Mouse (Mus musculus): ENCODE results near the gene Aatk. TPM values are rescaled to one million over a fixed set of nuclear protein-coding genes. Genes with fewer than 3 reads are reported as not detected.

Gene Aatk
- polyA plus RNA-seq, 1 experiment from 2014 or later, result 0.21 TPM

DNA sequence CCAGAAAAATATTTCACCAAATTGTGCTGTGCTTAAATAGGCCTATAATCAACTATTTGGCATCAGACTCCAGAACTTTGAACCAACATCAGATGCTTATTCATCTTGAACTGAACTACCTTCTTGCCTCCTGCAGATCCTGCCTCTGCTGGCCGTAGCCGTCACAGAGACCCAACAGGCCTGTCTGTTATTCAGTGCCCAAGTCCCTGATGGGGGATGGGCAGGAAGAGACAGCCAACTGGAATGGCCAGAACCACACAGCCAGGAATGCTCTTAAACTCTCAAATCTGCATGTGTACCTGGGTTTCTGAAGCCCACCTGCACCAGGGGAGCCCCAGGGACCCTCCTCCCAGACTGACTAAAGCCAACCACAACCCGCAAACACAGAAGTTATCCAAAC lies 20.0 kb downstream of the Aatk start:
- no peak for DNase-seq (ENCODE audit: low spot score)

DNA sequence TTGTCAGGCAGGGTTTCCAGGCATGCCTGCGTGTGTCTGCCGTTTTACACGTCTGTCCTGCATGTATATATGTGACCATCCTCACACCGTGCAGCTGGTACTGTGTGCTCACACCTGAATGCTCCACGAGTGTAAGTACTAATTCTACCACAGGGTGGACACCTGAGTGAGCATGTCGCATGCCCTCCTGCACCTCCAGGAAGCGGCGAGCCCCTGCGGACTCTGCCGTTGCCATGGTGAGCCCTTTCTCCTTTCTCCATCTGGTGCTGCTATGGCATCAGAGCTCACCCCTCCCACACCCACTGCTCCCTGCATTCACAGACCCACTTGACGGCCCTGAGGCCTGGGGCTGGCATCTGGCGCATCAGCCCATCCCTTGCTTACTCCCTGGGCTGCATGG lies 24.1 kb downstream of the Aatk start:
- no peak for DNase-seq (ENCODE audit: low spot score)

DNA sequence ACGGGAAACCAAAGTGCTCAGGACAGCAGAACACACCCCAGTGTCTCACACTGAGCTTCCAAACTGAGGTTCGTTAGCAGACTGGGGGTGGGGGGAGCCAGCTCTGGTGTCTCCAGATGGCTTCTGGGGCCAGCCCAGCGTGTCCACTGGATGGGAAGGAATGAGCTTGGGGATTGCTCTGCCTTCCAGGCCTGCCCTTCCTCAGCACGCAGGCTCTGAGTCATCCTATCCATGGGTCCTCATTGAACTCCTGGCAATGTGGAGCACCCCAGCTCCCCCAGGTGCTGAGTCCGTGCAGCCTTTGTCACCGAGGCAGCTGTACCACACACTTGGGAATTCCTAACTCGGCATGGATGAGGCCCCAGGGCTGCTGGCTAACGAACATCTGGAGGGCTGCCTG lies 24.8 kb downstream of the Aatk start:
- DNase-seq (ENCODE audit: low spot score), result no peak

DNA sequence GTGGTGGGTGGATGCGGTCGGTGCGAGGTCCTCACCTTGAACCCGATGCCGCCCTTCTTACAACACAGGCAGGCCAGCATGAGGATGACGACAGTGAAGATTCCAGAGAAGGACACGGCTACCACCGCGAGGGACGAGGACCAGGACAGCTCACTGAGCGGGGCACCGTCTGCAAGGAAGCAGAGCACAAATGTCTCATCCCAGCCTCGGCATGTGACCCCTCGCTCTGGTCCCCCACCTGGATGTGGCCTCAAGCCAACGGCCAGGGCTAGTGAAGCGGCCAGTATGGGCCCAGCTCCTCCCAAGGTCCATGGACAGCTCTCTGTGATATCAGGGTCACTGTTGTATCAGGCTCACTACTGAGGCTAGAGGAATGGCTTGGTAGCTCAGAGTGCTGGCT lies 25.6 kb downstream of the Aatk start:
- DNase-seq (ENCODE audit: low spot score), result no peak

DNA sequence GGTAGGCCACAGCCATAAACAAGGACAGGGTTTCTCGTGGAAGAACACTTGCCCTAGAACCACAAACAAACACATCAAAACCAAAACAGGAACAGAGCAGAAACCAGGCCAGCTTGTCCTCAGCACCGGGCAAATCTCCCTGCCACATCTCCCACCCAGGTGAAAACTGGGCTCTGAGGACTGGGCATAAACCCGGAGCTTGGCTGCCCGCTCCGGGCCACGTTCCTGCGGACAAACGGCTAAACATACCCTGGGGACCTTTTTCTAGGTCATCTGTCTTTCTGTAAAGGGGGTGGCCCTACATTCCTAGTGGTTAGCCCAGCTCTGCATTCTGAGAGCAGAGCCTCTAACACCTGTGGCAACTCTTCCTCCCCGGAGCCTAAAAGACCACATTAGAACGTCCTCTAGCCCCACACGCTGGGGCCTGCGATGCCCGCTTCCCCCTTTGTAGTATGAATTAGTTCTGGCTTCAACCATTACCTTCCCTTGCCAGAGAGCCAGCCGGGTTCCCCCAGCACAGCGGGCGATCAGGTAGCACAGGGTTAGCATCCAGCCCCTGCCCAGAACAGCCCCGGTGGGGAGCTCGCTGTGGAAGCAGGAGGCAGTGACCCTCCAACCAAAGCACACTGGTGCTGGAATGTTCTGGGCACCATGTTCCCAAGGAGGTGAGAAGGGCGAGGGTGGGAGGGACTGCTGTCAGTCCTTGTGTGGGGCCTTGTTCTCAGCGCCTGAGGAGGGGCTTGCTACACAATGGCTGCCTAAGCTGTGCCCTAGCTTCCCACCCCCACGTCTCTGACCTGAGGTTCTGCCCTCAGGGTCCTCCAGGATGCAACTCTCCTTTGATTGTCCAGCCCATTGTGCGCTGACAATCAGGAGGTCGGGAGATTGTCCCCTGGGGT lies 27.2 kb downstream of the Aatk start:
- DNase-seq (ENCODE audit: low spot score), result peak; percentile 25

DNA sequence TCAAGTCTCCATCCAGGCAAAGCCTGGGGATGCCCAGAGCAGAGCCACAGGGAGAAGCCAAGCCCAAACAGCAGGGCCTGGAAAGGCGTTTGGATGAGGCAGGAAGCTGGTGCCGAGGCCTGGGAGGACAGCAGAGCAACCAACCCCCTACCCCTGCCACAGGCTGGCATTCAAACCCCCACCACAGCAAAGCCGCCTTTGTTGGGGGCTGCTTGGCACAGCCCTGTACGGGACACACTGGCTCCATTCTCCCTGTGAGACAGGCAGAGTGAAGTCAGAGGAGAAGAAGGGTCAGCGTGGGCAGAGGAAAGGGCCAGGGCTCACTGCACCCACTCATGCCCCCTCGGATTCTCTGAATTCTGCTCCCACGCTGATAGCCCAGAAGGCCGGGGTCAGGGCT lies 30.0 kb downstream of the Aatk start:
- DNase-seq (ENCODE audit: low spot score), result no peak

DNA sequence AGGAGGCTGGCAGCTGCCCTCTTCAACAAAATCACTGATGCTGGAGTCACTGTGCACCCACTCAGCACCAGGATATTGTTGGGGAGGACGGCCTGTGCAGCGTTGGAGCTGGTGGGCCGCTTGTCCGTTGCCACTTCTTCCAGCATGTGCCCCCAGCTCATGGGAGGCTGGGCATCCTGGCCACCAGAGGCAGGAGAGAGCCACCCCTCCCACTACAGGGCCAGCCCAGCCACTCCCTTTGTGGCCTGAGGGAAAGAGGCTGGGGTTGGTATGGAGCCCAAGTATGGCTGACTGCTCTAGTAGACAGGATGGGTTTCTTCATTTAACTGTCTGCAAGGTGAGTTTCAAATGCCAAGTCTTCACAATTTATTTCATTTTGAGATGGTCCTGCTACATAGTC lies 32.2 kb downstream of the Aatk start:
- no peak for DNase-seq (ENCODE audit: low spot score)

DNA sequence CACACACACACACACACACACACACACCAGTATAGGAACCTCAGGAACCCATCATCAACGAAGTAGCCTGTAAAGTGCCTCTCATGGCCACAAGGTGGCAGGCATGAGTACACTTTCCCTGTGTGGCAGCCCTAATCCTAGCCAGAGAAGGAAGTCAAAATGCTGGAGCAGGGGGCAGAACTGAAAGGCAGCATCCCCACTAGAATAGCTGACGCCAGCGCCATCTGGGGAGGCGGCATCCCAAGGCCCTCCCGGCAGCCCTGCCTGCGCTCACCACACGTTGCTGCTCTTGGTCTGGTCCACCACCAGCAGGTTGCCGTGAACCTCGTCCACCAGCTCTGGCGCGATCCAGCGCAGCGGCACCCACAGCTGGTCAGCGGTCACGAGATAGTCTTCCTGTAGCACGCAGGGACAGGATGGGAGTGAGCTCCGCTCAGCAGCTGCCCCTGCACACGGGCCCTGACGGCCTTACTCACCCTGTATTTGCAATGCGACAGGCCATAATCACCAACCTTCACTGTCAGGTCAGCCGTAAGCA lies 33.7 kb downstream of the Aatk start:
- peak; percentile 84 for DNase-seq (ENCODE audit: low spot score)

DNA sequence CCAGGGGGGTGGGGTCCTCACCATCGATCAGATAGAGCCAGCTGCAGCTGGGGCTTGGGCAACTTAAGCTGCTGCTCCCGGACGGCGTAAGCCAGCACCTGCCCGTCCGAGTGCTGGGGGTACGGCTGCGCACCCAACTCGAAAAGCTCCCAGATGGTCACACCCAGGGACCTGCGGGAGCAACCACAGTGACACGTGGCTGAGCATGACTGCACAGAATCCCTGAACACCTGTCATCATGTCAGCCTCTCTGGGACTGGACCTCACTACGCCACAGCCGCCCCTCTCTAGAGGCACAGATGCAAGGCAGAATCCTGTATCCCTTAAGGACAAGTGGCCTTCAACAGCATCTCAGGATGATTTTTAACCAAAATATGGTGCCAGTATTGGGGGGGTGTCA lies 34.3 kb downstream of the Aatk start:
- DNase-seq (ENCODE audit: low spot score), result no peak

DNA sequence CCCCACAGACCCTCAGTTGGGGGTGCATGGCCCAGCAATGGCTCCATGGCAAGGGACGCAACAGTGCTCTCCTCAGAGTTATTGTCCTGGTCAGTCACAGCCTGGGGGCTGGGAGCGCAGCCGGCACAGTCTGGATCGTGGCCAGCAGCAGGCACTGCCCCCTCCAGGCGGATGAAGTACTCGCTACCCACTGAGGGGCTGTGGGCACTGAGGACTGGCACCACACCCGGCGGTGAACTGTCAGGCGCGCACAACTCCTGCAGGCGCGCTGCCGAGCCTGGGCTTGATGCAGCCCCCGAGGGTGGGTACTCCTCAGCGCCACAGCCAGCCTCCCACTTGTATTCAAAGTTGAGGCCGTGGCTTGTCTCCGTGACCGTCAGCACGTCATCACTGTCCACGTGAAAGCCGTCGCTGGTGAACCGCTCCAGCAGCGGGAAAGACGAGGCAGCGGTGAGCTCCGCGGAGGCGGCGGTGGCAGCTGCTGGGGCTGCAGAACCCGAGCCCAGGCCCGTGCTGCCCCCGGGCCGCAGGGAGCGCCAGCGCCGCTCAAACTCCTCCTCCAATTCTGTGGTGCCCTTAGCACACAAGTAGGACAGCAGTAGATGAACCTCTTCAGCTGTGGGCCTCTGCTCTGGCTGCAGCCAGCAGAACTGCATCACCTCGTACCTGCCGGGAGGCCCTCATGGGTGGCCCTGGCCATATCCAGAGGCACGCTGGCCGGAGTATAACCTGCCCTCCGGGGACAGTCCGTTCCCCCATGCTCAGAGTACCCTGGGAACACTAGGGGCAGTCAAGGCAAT lies 35.0 kb downstream of the Aatk start:
- DNase-seq (ENCODE audit: low spot score), result no peak

DNA sequence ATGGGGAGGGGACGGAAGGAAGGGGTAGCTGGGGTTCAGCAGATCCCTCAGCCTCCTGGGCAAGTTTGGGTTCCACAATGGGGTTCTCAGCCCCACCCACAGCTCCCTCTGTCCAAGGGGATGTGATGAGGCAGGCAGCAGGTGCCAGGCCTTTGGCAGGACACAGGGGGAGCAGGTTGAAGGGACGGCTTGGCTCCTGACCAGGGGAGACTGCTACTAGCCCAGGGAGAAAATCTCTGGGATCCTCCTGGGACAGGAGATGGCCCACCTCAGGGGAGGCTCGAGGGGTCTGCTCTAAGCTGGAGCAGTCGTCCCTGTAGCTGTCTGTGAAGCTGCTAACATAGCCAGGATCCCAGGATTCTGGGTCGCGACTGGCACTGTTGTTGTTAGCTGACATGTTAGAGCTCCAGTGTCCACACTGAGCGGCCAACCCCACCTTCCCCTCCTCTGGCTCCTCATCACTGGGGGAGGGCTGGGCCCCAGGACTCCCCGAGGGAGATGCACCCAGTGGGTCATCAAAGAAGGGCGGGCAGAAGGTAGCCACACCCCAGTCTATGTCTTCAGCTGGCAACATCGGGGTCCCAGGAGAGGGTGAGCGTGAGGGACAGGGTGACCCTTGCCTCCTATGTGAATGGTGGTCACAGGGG lies 35.7 kb downstream of the Aatk start:
- no peak for DNase-seq (ENCODE audit: low spot score)

DNA sequence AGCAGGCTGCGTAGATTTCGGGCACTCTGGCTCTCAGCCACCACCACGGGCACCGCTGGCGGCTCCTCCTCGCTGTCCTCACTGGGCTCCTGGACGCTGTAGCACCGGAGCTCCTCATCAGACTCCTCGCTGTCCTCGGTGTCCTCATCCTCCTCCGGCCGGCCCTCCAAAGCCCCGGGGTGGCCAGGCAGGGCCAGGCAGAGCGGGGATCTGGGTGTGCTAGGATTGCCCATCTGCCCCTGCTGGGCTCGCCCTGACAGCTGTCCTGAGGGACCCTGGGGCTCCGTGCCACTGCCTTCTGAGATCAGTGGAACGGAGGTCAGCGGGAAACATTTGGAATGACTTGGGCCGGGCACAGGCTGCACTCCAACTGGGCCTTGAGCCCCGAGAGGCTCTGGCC lies 37.0 kb downstream of the Aatk start:
- no peak for DNase-seq (ENCODE audit: low spot score)

DNA sequence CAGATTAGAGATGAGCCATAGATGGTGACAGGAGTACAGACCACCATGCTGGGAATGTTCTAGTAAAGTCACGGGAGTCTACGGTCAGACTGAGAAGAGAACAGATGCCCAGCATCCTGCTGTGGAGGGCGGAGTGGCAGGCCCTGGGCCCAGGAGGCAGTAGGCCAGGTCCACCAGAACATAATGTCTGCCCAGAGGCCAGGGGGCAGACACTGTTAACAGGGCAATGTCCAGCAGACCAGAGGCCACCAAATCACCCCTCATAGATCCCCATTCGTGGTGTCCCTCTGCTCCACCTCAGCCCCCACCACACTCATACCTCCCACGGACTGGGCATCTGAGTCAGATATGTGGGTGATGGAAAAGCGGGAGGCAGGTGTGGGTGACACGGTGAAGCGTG lies 38.0 kb downstream of the Aatk start:
- no peak for DNase-seq (ENCODE audit: low spot score)

DNA sequence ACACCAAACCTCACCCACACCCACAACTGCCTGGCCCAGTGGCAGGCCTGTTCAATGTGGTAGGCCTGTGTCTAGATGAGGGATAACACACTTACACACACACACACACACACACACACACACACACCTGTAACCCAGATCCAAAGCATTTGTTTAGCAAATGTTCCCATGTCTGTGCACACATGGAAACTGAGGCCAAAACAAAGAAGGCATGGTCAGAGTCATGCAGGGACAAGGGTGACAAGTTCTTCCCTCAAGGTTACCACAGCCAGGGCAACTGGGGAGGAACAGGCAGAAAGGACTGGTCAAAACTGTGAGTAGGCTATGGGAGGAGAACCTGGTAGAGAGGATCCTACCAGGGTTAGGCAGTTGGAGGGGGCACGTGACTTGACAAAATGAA lies 38.5 kb downstream of the Aatk start:
- DNase-seq (ENCODE audit: low spot score), result no peak

DNA sequence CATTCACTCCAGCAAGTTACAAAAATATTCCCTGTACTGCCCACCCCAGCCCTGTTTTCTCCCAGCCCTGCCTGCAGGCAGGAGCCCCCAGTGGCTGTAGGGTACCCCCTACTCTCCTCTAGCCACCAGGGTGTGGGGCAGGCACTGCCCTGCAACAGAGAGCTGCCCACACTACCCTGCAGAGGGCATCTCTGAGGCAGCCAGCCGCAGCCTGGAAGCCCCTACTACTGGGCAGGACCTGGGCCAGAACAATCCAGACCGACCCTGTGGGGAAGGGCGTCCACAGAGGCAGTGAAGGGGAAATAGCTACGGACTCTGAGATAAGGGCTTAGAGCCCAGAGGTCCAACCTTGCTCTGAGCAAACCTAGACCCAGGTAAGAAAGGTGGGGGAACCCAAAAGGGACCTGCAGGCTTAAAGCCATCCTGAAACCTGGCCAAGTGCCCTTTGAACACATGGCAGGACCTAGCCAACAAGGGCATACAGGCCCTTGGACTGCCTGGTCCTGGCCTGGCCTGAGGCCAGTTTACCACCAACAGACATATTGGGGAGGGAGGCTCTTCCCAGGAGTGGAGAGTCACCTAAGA lies 39.4 kb downstream of the Aatk start:
- no peak for DNase-seq (ENCODE audit: low spot score)

DNA sequence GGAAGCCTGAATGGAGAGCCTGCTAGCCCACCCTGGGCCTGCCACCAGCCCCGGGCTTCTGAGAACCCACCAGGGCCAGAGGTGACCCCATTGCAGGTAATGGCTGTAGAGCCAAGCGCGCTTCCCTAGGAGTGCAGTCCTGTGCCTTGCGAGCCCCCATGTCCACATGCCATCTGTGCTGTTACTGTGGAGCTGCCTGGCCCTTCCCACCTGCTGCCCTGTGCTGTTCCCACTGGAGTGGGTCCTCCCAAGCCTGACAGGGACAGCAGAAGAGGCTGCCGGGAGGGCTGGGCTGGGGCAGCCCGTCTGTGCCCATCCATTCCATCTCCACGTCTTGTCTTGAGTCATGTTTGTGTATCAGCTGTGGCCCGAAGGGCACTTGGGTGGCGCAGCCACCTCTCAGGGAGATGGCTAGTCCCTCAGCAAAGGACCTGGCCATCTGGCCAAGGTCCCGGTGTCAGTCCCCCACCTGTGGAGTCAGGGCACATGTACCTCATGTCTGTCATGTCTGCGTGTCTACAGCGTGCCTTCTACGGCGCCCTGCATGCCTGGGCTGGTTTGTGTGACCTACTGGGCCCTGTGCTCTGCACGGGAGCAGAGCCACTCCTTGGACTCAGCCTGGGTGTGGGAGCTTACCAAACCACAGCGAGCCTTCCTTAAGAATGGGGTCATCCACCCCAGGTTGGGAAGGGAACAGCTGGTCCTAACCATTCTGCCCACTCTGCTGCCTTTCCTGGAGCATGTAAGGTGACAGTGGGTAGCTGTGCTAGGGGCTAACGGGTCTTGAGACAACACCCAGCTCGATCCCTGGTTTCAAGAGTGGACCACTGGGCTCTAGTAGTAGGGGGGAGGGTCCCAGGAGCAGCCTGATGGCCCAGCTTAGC lies 41.3 kb downstream of the Aatk start:
- no peak for DNase-seq (ENCODE audit: low spot score)

DNA sequence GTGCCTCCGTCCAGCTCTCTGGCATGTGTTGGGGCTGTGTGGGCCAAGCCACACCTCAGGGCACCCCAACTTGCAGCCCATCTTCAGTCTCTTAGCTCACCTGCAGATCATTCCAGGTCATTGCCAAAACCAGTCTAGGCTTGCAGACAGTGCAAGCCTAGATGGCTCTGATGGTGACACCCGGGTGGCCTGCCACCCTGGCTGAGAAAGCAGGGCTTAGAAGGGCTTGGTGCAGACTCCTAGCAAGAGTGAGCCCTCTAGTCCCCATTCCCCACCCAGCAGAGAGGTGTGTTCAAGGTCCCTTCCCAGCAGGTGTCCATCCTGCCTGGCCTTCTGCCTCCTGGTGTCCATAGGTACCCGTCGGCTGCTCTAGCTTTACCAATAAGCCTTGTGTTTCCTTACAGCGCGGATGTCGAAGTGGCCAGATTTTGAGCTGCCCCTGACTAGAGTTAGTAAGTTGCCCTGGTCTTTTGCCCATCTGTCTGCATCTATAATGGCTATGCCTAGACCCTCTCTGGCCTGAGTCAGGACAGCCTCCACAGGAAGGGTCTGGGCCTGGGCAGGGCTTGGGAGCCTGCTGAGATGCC lies 44.2 kb downstream of the Aatk start:
- no peak for DNase-seq (ENCODE audit: low spot score)

DNA sequence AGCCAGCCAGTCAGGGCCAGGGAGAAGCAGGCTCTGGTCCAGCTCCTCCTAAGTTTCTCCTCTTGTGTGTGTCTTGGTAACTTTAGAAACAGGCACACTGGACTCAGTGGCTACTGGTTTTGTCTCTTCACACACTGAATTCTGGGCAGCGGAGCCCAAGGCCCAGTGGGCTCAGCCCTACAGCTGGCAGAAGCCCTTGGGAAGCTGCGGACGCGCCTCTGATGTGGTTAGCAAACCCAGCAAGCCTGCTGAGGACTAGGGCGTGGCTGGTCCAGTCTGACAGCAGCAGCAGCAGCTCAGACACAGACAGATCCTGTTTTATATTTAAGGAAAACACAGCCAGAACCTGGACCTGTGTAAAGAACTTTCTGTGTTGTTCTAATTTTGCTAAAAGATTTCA lies 44.9 kb downstream of the Aatk start:
- no peak for DNase-seq (ENCODE audit: low spot score)

DNA sequence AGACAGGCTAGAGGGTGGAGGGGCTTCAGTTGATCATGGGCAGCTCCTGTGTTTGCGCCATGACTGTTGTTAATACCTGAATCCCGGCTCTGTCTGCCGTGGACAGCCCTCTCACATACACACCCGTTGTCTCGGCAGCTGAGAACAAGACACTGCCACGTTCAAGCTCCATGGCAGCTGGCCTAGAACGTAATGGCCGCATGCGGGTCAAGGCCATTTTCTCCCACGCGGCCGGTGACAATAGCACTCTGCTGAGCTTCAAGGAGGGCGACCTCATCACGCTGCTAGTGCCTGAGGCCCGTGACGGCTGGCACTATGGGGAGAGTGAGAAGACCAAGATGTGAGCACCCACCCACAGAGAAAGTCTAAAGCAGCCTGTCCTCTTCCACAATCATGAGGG lies 49.6 kb downstream of the Aatk start:
- no peak for DNase-seq (ENCODE audit: low spot score)

DNA sequence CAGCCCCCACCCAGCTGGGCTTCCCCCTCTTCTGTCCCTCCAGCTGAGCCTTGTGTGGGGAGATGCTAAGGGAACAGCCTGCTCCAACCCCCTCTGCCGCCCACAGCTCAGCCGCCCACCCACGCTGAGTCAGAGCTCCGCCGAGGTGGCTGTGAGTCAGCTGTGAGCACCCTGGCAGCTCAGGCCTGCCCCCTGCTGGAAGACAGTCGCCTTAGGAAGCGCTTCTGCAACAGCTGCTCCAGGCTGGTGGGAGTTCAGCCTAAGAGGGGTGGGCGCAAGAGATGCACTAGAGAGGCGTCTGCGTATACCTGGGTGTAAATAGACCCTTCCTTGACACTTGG lies 55.7 kb downstream of the Aatk start:
- DNase-seq (ENCODE audit: low spot score), result peak; percentile 91

Data from thymus, postnatal 0 days (tissue).